Mouse (Mus musculus) lung, postnatal 0 days (tissue): ENCODE data around the gene Il15ra. TPM values are rescaled to one million over a fixed set of nuclear protein-coding genes. Genes with fewer than 3 reads are reported as not detected.

ENCODE experiments used
- ATAC-seq: fragments of 200-750 bp; cut with Nextera tagmentation; 2 replicates; pipeline ENCODE4 v1.8.0; 2017; ENCODE audit warnings: moderate library complexity
- DNase-seq: peaks from one replicate; pipeline ENCODE4 v3.0.0-alpha.2; 2016; ENCODE audit warnings: low spot score
- H3K27ac ChIP-seq: fragments of 300-500 bp; sonication (generic); 2 replicates; pipeline ENCODE4 v1.5.1; 2014; ENCODE audit warnings: antibody characterized with exemption, mild to moderate bottlenecking, low read length, mixed read lengths
- H3K27me3 ChIP-seq: fragments of 300-500 bp; sonication (generic); replicated peaks from 2 replicates; pipeline ENCODE4 v1.6.1; 2014; ENCODE audit warnings: low read length, mixed read lengths; ENCODE audit not compliant: insufficient read depth
- H3K36me3 ChIP-seq: fragments of 300-500 bp; sonication (generic); 2 replicates; pipeline ENCODE4 v1.6.1; 2014; ENCODE audit warnings: low read length, mixed read lengths; ENCODE audit not compliant: insufficient read depth
- H3K4me1 ChIP-seq: fragments of 300-500 bp; sonication (generic); 2 replicates; pipeline ENCODE4 v1.6.1; 2014; ENCODE audit warnings: antibody characterized with exemption, low read depth, low read length, mixed read lengths; ENCODE audit not compliant: insufficient read depth
- H3K4me2 ChIP-seq: fragments of 300-500 bp; sonication (generic); replicated peaks from 2 replicates; pipeline ENCODE4 v1.6.1; 2014; ENCODE audit warnings: low read depth, mild to moderate bottlenecking, low read length, moderate library complexity, mixed read lengths
- H3K4me3 ChIP-seq: fragments of 300-500 bp; sonication (generic); 2 replicates; pipeline ENCODE4 v1.5.1; 2014; ENCODE audit warnings: low read depth, low read length
- H3K9ac ChIP-seq: fragments of 300-500 bp; sonication (generic); replicated peaks from 2 replicates; pipeline ENCODE4 v1.6.1; 2014; ENCODE audit warnings: low read depth, mild to moderate bottlenecking
- H3K9me3 ChIP-seq: fragments of 300-500 bp; sonication (generic); 2 replicates; pipeline ENCODE4 v1.6.1; 2016; ENCODE audit warnings: low read length, mixed read lengths
- CTCF ChIP-seq: IDR thresholded peaks from 2 replicates; pipeline ENCODE4 v1.5.1; 2016; ENCODE audit warnings: antibody characterized with exemption, mild to moderate bottlenecking
- EP300 ChIP-seq: IDR thresholded peaks from 2 replicates; pipeline ENCODE4 v1.6.1; 2016; ENCODE audit warnings: antibody characterized with exemption, mild to moderate bottlenecking, control low read depth
- WGBS: fragments of 180-500 bp; shearing (Covaris S2); extraction: QIAGEN DNeasy Blood & Tissue Kit; methylation state at CpG from one replicate; pipeline ENCODE4 v1.1.7; 2014; 5-methylcytosine and 5-hydroxymethylcytosine counted together
- polyA plus RNA-seq: library from polyadenylated mRNA; unstranded; fragments of >200 nt; fragmentation: Nextera tagmentation; extraction: Ambion mirVana; gene quantifications from 2 replicates; pipeline ENCODE4 v1.2.1, GENCODE M21; 2015

The Il15ra gene
- polyA plus RNA-seq, result 4.3 and 6.7 TPM in 2 replicates

DNA sequence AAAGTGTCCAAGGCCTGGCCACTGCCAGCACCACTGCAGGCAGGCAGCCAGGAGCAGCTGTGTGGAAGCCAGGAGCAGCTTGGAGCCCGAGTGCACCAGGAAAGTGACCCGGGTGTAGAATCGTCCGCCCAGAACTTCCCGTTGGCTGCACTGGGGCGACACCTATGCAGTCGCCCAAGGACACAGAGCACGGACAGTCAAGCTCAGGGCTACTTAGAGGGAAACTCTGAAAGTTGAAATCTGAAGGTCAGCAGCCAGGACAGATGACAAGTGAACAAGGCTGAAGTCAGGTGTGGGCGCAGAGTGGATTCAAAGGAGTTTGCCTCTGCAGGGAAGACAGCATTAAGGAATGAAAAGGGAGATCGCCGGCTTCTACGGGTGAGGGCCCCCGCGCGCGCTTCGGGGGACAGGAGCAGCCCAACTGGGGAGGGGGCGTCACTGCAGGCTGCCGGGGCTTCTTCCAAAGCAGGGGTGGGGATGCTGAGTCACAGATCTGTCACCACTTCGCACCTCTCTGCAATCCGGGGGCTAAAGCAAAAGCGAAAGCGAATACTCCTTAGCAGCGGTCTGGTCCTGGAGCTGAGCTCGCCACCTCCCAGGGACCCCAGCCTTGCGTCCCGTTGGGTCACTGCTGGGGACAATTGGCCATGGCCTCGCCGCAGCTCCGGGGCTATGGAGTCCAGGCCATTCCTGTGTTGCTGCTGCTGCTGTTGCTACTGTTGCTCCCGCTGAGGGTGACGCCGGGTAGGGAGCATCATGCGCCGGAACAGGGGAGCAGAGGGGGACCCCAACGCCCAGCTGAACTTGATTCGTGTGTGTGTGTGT lies at the start of gene Il15ra:
Gene Il15ra (plus strand): TSS at position 90 of the 825 bp plus-strand sequence.
- TF ChIP-seq EP300 (no peak), CTCF (no peak)
- Histone ChIP-seq H3K9me3 (no peaks in the 10 kb centered on the region), H3K36me3 (no peaks in the 10 kb centered on the region), H3K4me1 (no peaks in the 10 kb centered on the region), H3K27me3 (no peaks in the 10 kb centered on the region), H3K4me3 (peak within 1 kb of the TSS; percentile 81), H3K27ac (peak within 1 kb of the TSS; percentile 68), H3K4me2 (peak within 1 kb of the TSS; percentile 94), H3K9ac (peak within 1 kb of the TSS; percentile 70)
- WGBS, result under 1% methylated on average over 35 of the region's 37 CpGs
- peak; percentile 79 for DNase-seq
- peak; percentile 85 for ATAC-seq

DNA sequence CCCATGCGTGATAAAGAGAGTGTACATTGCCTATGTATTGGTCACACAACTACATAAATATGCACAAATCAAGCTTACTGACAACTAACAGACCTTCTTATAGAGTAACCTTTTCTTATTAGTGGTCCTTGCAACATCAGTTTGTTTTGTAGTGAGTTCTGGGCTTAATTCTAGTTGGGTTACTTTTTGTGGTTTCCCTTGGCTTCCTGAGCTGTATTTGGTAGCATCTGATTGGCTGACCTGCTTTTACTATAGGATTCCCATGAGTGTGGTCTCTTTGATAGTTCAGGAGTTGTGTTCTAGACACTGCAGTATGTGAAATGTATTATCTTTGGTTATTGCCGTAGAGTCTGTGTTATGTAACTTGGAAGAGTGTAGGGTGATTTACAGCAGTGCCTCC lies 47.5 kb upstream of the Il15ra start:
- ATAC-seq (no peak), DNase-seq (no peak)
- Histone ChIP-seq H3K9ac (no peak overlapping the region), H3K4me2 (no peak overlapping the region), H3K27me3 (no peaks in the 10 kb centered on the region), H3K4me3 (no peak overlapping the region), H3K36me3 (no peaks in the 10 kb centered on the region), H3K27ac (no peak overlapping the region), H3K4me1 (no peaks in the 10 kb centered on the region), H3K9me3 (no peaks in the 10 kb centered on the region)
- 78% methylated on average over 2 of the region's 2 CpGs for WGBS
- TF ChIP-seq CTCF (no peak), EP300 (no peak)

DNA sequence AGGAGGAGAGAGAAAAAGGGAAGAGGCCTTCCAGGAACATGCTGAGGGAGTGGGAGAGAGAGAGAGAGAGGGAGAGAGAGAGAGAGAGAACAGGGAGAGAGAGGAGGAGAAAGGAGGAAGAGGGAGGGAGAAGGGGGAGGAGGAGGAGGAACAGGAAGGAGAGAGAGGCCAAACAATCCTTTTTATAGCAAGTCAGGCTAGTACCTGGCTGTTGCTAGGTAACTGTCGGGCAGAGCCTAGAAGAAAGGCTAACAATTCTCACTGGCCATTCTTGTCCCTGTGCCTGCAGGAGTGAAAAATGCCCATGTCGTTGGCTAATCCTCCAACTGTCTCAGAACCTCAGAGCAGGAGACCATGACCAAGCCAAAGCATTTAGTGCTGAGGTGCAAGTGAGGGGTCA lies 45.8 kb upstream of the Il15ra start:
- no peaks in the 10 kb centered on the region for H3K9me3 ChIP-seq
- H3K27me3 ChIP-seq, result no peaks in the 10 kb centered on the region
- H3K36me3 ChIP-seq, result no peaks in the 10 kb centered on the region
- TF ChIP-seq CTCF (no peak), EP300 (no peak)
- H3K4me2 ChIP-seq, result no peak overlapping the region
- no peak overlapping the region for H3K27ac ChIP-seq
- no peak overlapping the region for H3K9ac ChIP-seq
- ATAC-seq (no peak), DNase-seq (no peak)
- no peak overlapping the region for H3K4me3 ChIP-seq
- whole genome bisulfite sequencing, result 24% methylated on average over 2 of the region's 2 CpGs
- H3K4me1 ChIP-seq, result no peaks in the 10 kb centered on the region

DNA sequence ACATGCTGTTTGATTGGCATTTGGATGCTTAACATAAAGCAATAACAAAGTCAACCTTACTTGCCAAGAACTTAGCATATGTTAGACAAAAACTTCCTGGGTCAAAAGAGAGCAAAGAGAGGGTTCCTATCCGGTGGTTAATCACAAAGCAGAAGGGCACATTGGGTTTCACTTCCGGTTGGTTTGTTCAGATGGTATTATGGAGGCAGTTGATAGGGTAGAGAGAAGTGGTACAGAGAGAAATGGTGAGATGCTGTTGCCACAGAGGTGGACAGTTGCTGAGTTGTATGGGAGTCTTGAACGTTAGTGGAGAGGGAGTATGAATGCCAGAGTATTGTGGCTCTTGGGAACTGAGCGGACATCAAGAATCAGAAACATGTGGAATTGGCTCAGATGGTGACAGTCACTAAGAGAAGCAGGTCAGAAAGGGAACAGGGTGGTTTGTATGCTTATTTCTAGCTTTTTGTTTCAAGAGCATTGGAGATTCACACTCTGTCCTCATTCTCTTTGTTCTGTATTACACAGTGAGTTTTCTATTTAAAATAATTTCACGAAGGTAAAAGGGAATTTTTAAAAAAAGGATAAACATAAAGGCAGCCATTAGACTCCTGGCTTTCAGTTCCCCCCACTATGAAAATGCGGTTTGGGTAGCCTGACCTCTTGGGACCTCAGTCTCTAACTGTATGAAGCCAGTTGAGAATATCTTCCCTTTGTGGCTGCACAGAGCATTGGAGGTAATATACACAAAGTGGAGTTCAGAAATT lies 42.8 kb upstream of the Il15ra start:
- ATAC-seq, result no peak
- no peak overlapping the region for H3K4me2 ChIP-seq
- H3K4me1 ChIP-seq, result no peaks in the 10 kb centered on the region
- H3K36me3 ChIP-seq, result no peaks in the 10 kb centered on the region
- TF ChIP-seq EP300 (no peak), CTCF (no peak)
- DNase-seq, result no peak
- H3K9ac ChIP-seq, result no peak overlapping the region
- 72% methylated on average over 6 of the region's 6 CpGs for WGBS
- no peaks in the 10 kb centered on the region for H3K9me3 ChIP-seq
- H3K27ac ChIP-seq, result no peak overlapping the region
- H3K27me3 ChIP-seq, result no peaks in the 10 kb centered on the region
- no peak overlapping the region for H3K4me3 ChIP-seq

DNA sequence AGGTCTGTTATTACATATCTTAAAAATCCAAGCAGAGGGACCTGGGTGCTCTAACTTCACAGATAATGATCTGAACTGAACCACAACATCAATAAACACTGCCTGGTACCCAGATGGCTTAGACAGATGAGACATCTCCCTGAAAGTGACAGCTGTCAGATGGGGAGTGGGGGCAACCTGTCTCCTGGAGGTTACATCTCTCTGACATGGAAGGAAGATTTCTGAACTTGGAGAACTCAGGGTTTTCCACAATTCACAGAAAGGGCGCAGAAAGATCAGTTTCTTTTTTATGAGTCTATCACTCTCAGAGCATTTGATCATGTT lies 42.2 kb upstream of the Il15ra start:
- DNase-seq, result no peak
- Histone ChIP-seq H3K9ac (no peak overlapping the region), H3K9me3 (no peaks in the 10 kb centered on the region), H3K4me1 (no peaks in the 10 kb centered on the region), H3K4me2 (no peak overlapping the region), H3K27ac (no peak overlapping the region), H3K4me3 (no peak overlapping the region), H3K36me3 (no peaks in the 10 kb centered on the region), H3K27me3 (no peaks in the 10 kb centered on the region)
- no peak for ATAC-seq
- 92% methylated on average over 1 of the region's 1 CpGs for WGBS
- TF ChIP-seq CTCF (no peak), EP300 (no peak)

GRCm38 (mm10) chr2:11663961-11664360 lies 41.1 kb upstream of the Il15ra start:
- TF ChIP-seq CTCF, result peak; percentile 89
- no peak for TF ChIP-seq EP300
- 5% methylated on average over 10 of the region's 10 CpGs for WGBS
- no peak overlapping the region for H3K27ac ChIP-seq
- no peaks in the 10 kb centered on the region for H3K9me3 ChIP-seq
- H3K9ac ChIP-seq, result no peak overlapping the region
- no peaks in the 10 kb centered on the region for H3K4me1 ChIP-seq
- peak overlapping the region; percentile 15; the same call in 1 of the 2 replicates for H3K4me2 ChIP-seq
- no peaks in the 10 kb centered on the region for H3K36me3 ChIP-seq
- no peak overlapping the region for H3K4me3 ChIP-seq
- H3K27me3 ChIP-seq, result no peaks in the 10 kb centered on the region
- DNase-seq (peak; percentile 89), ATAC-seq (peak; percentile 67)
